Comparison of ENCODE assay signal across 23 mouse cellular contexts in the genomic region with DNA sequence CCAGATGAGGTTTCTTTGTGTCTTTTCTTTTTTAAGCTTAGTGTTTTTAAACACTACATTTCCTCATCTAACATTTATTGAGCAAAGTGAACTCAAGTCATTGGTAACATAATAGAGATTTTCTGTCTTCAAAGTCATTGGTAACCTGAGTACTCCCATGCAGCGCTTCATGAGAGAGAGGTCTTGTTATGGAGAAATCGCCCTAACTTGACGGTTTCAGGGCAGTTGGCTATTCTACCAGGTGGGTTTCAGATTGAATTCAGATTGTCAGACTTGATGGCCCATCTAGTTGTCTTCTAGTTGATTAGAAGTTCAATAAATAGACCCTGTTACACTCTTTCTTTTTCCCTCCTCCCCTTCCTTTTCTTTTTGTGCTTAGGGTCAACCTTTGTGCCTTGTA. TPM values are rescaled to one million over a fixed set of nuclear protein-coding genes. Genes with fewer than 3 reads are reported as not detected.
DNase-seq lines count a peak whose midpoint lies in the region; ATAC-seq and TF ChIP-seq lines count a peak whose summit lies in the region.
"Had no signal": no experiment of that assay in that cellular context is flagged by ENCODE, and none has a peak within 500 bp of the region (broad histone marks: within the 10 kb centered on the region; RNA-seq: fewer than 3 reads in every experiment).

No protein-coding gene starts in this region.

- H3K4me1 ChIP-seq in kidney, adult 2 months (ENCODE audit: control insufficient read depth, insufficient read depth, low read length), result peaks cover 50% of the 10 kb centered on the region
- H3K4me1 ChIP-seq in liver, postnatal 0 days (ENCODE audit: insufficient read depth), result peaks cover 58% of the 10 kb centered on the region
- peaks cover 49% of the 10 kb centered on the region for H3K4me1 ChIP-seq in liver, embryonic 11.5 days (replicated peaks; ENCODE audit: control insufficient read depth, insufficient read depth, low read length)
- no peaks in the 10 kb centered on the region; the same call in none of the 2 replicates for H3K4me1 ChIP-seq in stomach, postnatal 0 days (replicated peaks; ENCODE audit: control insufficient read depth, insufficient read depth)

- H3K9ac ChIP-seq in liver, postnatal 0 days (replicated peaks), result no peak overlapping the region
- no peak overlapping the region for H3K9ac ChIP-seq in liver, embryonic 11.5 days (ENCODE audit: low read depth, low read length)
- H3K9ac ChIP-seq in stomach, postnatal 0 days (ENCODE audit: low read length), result no peak overlapping the region
- H3K9ac ChIP-seq: embryonic facial prominence, embryonic 12.5 days; embryonic facial prominence, embryonic 15.5 days; forebrain, postnatal 0 days; hindbrain, embryonic 12.5 days; hindbrain, embryonic 15.5 days had no signal

- H3K9me3 ChIP-seq in liver, postnatal 0 days (ENCODE audit: low read length), result no peaks in the 10 kb centered on the region
- no peaks in the 10 kb centered on the region for H3K9me3 ChIP-seq in liver, embryonic 11.5 days (ENCODE audit: control insufficient read depth, low read length)
- H3K9me3 ChIP-seq in stomach, postnatal 0 days (ENCODE audit: control insufficient read depth, low read length), result no peaks in the 10 kb centered on the region
- H3K9me3 ChIP-seq: embryonic facial prominence, embryonic 12.5 days; embryonic facial prominence, embryonic 15.5 days; heart, embryonic 10.5 days; hindbrain, embryonic 12.5 days; hindbrain, embryonic 15.5 days had no signal

- ATAC-seq in liver, postnatal 0 days, result no peak
- ATAC-seq in liver, embryonic 11.5 days (replicated peaks; ENCODE audit: low FRiP score), result no peak
- ATAC-seq in stomach, postnatal 0 days (ENCODE audit: low FRiP score, low TSS enrichment), result no peak
- ATAC-seq: forebrain, embryonic 14.5 days; forebrain, postnatal 0 days had no signal

- no peak overlapping the region for H3K4me2 ChIP-seq in liver, postnatal 0 days (ENCODE audit: low read depth, low read length)
- H3K4me2 ChIP-seq in liver, embryonic 11.5 days, result no peak overlapping the region
- no peak overlapping the region for H3K4me2 ChIP-seq in stomach, postnatal 0 days (replicated peaks; ENCODE audit: low read depth)
- H3K4me2 ChIP-seq: embryonic facial prominence, embryonic 12.5 days; embryonic facial prominence, embryonic 15.5 days; hindbrain, embryonic 12.5 days; hindbrain, embryonic 15.5 days had no signal

- TF ChIP-seq EP300 in liver, postnatal 0 days (IDR thresholded peaks at IDR 0.05; ENCODE audit: low read depth), result no peak
- TF ChIP-seq EP300 in stomach, postnatal 0 days (optimal IDR thresholded peaks at IDR 0.05), result no peak

- peak; percentile 36 for DNase-seq in kidney, adult 2 months
- no peak for DNase-seq in kidney, adult 11 months
- no peak for DNase-seq in liver, postnatal 0 days
- DNase-seq in liver, embryonic 11.5 days (ENCODE audit: low spot score), result no peak
- no peak for DNase-seq in stomach, postnatal 0 days (ENCODE audit: low spot score)
- DNase-seq in thymus, postnatal 10 days (ENCODE audit: low spot score in 2 of 2), result no peak
- DNase-seq: adrenal gland, postnatal 10 days; adrenal gland, postnatal 36 days; B cell, adult 2 months; cerebellum, adult 11 months; cerebellum, adult 2 months; cerebellum, adult 9-11 months; cerebellum, postnatal 25 days; forebrain, postnatal 0 days; gastrocnemius, adult 2 months; gastrocnemius, postnatal 25 days; heart, adult 2 months had no signal

- no peak for TF ChIP-seq CTCF in kidney, adult 2 months (conservative IDR thresholded peaks at IDR 0.05; ENCODE audit: insufficient read depth, insufficient read length, low read depth, low read length)
- TF ChIP-seq CTCF in liver, postnatal 0 days (IDR thresholded peaks at IDR 0.05; ENCODE audit: low read depth), result no peak
- no peak for TF ChIP-seq CTCF in stomach, postnatal 0 days (IDR thresholded peaks at IDR 0.05; ENCODE audit: low read depth)

- no peaks in the 10 kb centered on the region for H3K27me3 ChIP-seq in kidney, adult 2 months (replicated peaks; ENCODE audit: control insufficient read depth, insufficient read depth, low read length)
- H3K27me3 ChIP-seq in liver, postnatal 0 days (ENCODE audit: insufficient read depth, low read length), result no peaks in the 10 kb centered on the region
- no peaks in the 10 kb centered on the region for H3K27me3 ChIP-seq in liver, embryonic 11.5 days (replicated peaks; ENCODE audit: control insufficient read depth, insufficient read depth, low read length)
- no peaks in the 10 kb centered on the region for H3K27me3 ChIP-seq in stomach, postnatal 0 days (ENCODE audit: control insufficient read depth, insufficient read depth, low read length)
- H3K27me3 ChIP-seq: embryonic facial prominence, embryonic 12.5 days; embryonic facial prominence, embryonic 15.5 days; hindbrain, embryonic 12.5 days; hindbrain, embryonic 15.5 days had no signal

- no peak for TF ChIP-seq POLR2A in kidney, adult 2 months (IDR thresholded peaks at IDR 0.05; ENCODE audit: low read depth, low read length)

- 71% methylated on average over 3 of the region's 3 CpGs for WGBS in kidney, adult 2 months
- 80% methylated on average over 3 of the region's 3 CpGs for WGBS in liver, postnatal 0 days (ENCODE audit: insufficient replicate concordance)
- 85% methylated on average over 3 of the region's 3 CpGs for WGBS in liver, embryonic 11.5 days
- 82% methylated on average over 3 of the region's 3 CpGs for WGBS in stomach, postnatal 0 days

- no peak overlapping the region for H3K4me3 ChIP-seq in kidney, adult 2 months (ENCODE audit: insufficient read depth, low read depth, low read length)
- H3K4me3 ChIP-seq in liver, postnatal 0 days (ENCODE audit: low read depth, low read length), result no peak overlapping the region
- H3K4me3 ChIP-seq in liver, embryonic 11.5 days (ENCODE audit: low read depth, low read length), result no peak overlapping the region
- no peak overlapping the region for H3K4me3 ChIP-seq in stomach, postnatal 0 days (ENCODE audit: low read depth, low read length)
- H3K4me3 ChIP-seq: embryonic facial prominence, embryonic 12.5 days; embryonic facial prominence, embryonic 15.5 days; gastrocnemius, adult 2 months; heart, adult 2 months; heart, embryonic 10.5 days; hindbrain, embryonic 12.5 days; hindbrain, embryonic 15.5 days had no signal

- no peaks in the 10 kb centered on the region for H3K36me3 ChIP-seq in kidney, adult 2 months (ENCODE audit: control insufficient read depth, insufficient read depth, low read length)
- H3K36me3 ChIP-seq in liver, postnatal 0 days (replicated peaks; ENCODE audit: insufficient read depth, low read length), result no peaks in the 10 kb centered on the region
- H3K36me3 ChIP-seq in liver, embryonic 11.5 days (ENCODE audit: control insufficient read depth, insufficient read depth, low read length), result peaks cover 4% of the 10 kb centered on the region; the same call in 1 of the 2 replicates
- no peaks in the 10 kb centered on the region for H3K36me3 ChIP-seq in stomach, postnatal 0 days (ENCODE audit: control insufficient read depth, insufficient read depth, low read length)
- H3K36me3 ChIP-seq: embryonic facial prominence, embryonic 12.5 days; hindbrain, embryonic 12.5 days; hindbrain, embryonic 15.5 days had no signal

- peak overlapping the region; percentile 42; the same call in 1 of the 2 replicates for H3K27ac ChIP-seq in kidney, adult 2 months (ENCODE audit: insufficient read depth, low read depth, low read length)
- peak overlapping the region; percentile 42; the same call in 1 of the 2 replicates for H3K27ac ChIP-seq in liver, postnatal 0 days (ENCODE audit: low read depth)
- no peak overlapping the region for H3K27ac ChIP-seq in liver, embryonic 11.5 days (ENCODE audit: low read depth, low read length)
- peak overlapping the region; percentile 45; the same call in 1 of the 2 replicates for H3K27ac ChIP-seq in stomach, postnatal 0 days (replicated peaks)
- H3K27ac ChIP-seq: embryonic facial prominence, embryonic 12.5 days; embryonic facial prominence, embryonic 15.5 days; heart, adult 2 months; heart, embryonic 10.5 days; hindbrain, embryonic 12.5 days; hindbrain, embryonic 15.5 days had no signal

RNA-seq across cellular contexts. Expression of a gene that starts 5.6 kb away (rescaled TPM):
- 19.1 and 19.5 TPM in 2 replicates for polyA plus RNA-seq in kidney, adult 2 months (2012; rRNA removed)
- polyA plus RNA-seq in liver, postnatal 0 days (2015; fragmentation: Nextera tagmentation; extraction: Ambion mirVana), result 11.4 and 11.6 TPM in 2 replicates
- 45.5 and 45.7 TPM in 2 replicates for polyA plus RNA-seq in liver, embryonic 11.5 days (2014; fragmentation: Nextera tagmentation; extraction: Ambion mirVana)
- polyA plus RNA-seq in stomach, postnatal 0 days (2015; fragmentation: Nextera tagmentation; extraction: Ambion mirVana), result 19.0 and 22.8 TPM in 2 replicates

RNA-seq across cellular contexts. Expression of a gene that starts 54.6 kb away (rescaled TPM):
- polyA plus RNA-seq in kidney, adult 2 months (2012; rRNA removed), result 21.0 and 23.7 TPM in 2 replicates
- 11.1 and 13.6 TPM in 2 replicates for polyA plus RNA-seq in liver, postnatal 0 days (2015; fragmentation: Nextera tagmentation; extraction: Ambion mirVana)
- polyA plus RNA-seq in liver, embryonic 11.5 days (2014; fragmentation: Nextera tagmentation; extraction: Ambion mirVana), result 42.0 and 46.1 TPM in 2 replicates
- polyA plus RNA-seq in stomach, postnatal 0 days (2015; fragmentation: Nextera tagmentation; extraction: Ambion mirVana), result 15.7 and 16.1 TPM in 2 replicates
